ENCODE assay signal across 24 mouse cellular contexts in genomic region chr10:24165526-24166055, GRCm38 (mm10). TPM values are rescaled to one million over a fixed set of nuclear protein-coding genes. Genes with fewer than 3 reads are reported as not detected.
A peak's percentile ranks its signal among the peaks of the same experiment; 100 is the strongest.
DNase-seq lines count a peak whose midpoint lies in the region; ATAC-seq and TF ChIP-seq lines count a peak whose summit lies in the region.
"Had no signal": no experiment of that assay in that cellular context is flagged by ENCODE, and none has a peak within 500 bp of the region (broad histone marks: within the 10 kb centered on the region; RNA-seq: fewer than 3 reads in every experiment).

No protein-coding gene starts in this region.

- no peak overlapping the region for H3K27ac ChIP-seq in forebrain, embryonic 15.5 days (replicated peaks)
- H3K27ac ChIP-seq in forebrain, embryonic 11.5 days (ENCODE audit: low read depth, low read length) = no peak overlapping the region
- H3K27ac ChIP-seq in MEL (ENCODE audit: control insufficient read depth, low read depth, low read length) (no peak overlapping the region), macrophage (peak overlapping the region; percentile 77)
- H3K27ac ChIP-seq: layer of hippocampus, adult 2 months had no signal

- no peak for DNase-seq in forebrain, embryonic 11.5 days (ENCODE audit: low spot score)
- peak; percentile 56 for DNase-seq in MEL (ENCODE audit: low read depth, low spot score)
- peak; percentile 62 for DNase-seq in brain, embryonic 14.5 days (ENCODE audit: low read depth)
- DNase-seq in frontal cortex, adult 2 months (ENCODE audit: extremely low spot score in 1 of 2, low spot score in 1 of 2) = no peak
- no peak for DNase-seq in left cerebral cortex, postnatal 4 days
- DNase-seq: adrenal gland, postnatal 10 days; cerebellum, adult 11-12 months; gastrocnemius, postnatal 14 days; kidney, adult 2 months; kidney, postnatal 14 days; lung, embryonic 14.5 days; retina, postnatal 1 day had no signal

- TF ChIP-seq EP300 in MEL (IDR thresholded peaks at IDR 0.05; ENCODE audit: low read depth in 1 of 2, low read length in 2 of 2) = peak in 1 of 2 experiments; percentile 41; a peak in 2 of 4 replicates

- no peak for TF ChIP-seq POLR2A in MEL (IDR thresholded peaks at IDR 0.05; ENCODE audit: control insufficient read depth in 1 of 2, insufficient read depth in 1 of 2, low read depth in 1 of 2, low read length in 2 of 2, poor library complexity in 1 of 2)
- TF ChIP-seq POLR2A in brain, embryonic 14.5 days (IDR thresholded peaks at IDR 0.05; ENCODE audit: borderline replicate concordance, extremely low read depth, insufficient read depth, insufficient read length, poor library complexity, severe bottlenecking) = no peak

- H3K27me3 ChIP-seq in forebrain, embryonic 15.5 days = no peaks in the 10 kb centered on the region
- H3K27me3 ChIP-seq in forebrain, embryonic 11.5 days (ENCODE audit: control insufficient read depth, insufficient read depth, low read length) = no peaks in the 10 kb centered on the region
- H3K27me3 ChIP-seq in MEL (ENCODE audit: control insufficient read depth in 1 of 2, insufficient read depth in 2 of 2, low read length in 2 of 2) = no peaks in the 10 kb centered on the region
- H3K27me3 ChIP-seq: Patski had no signal

- H3K4me1 ChIP-seq in forebrain, embryonic 15.5 days = peaks cover 16% of the 10 kb centered on the region
- no peaks in the 10 kb centered on the region for H3K4me1 ChIP-seq in forebrain, embryonic 11.5 days (replicated peaks; ENCODE audit: control insufficient read depth, insufficient read depth, low read length)
- peaks cover 19 to 26% of the 10 kb centered on the region in 2 experiments for H3K4me1 ChIP-seq in MEL (ENCODE audit: control insufficient read depth in 1 of 2, insufficient read depth in 2 of 2, low read length in 2 of 2)

- no peaks in the 10 kb centered on the region for H3K79me2 ChIP-seq in MEL (ENCODE audit: control insufficient read depth, insufficient read depth, low read length, poor library complexity)
- H3K79me2 ChIP-seq in macrophage (ENCODE audit: inconsistent target) = peaks cover 100% of the 10 kb centered on the region

- no peak overlapping the region for H3K4me3 ChIP-seq in forebrain, embryonic 15.5 days
- no peak overlapping the region for H3K4me3 ChIP-seq in forebrain, embryonic 11.5 days (ENCODE audit: low read depth, low read length)
- no peak overlapping the region for H3K4me3 ChIP-seq in MEL (ENCODE audit: control insufficient read depth in 1 of 2, insufficient read depth in 1 of 2, low read depth in 2 of 2, low read length in 2 of 2)
- no peak overlapping the region for H3K4me3 ChIP-seq in macrophage (ENCODE audit: inconsistent target)
- H3K4me3 ChIP-seq: erythroblast, embryonic 14.5 days; layer of hippocampus, adult 2 months had no signal

- no peak overlapping the region for H3K9ac ChIP-seq in forebrain, embryonic 15.5 days (replicated peaks)
- no peak overlapping the region for H3K9ac ChIP-seq in forebrain, embryonic 11.5 days (ENCODE audit: low read length)
- H3K9ac ChIP-seq in MEL (ENCODE audit: control insufficient read depth, low read depth, low read length, poor library complexity, severe bottlenecking) = no peak overlapping the region
- H3K9ac ChIP-seq: lung, embryonic 14.5 days had no signal

- no peaks in the 10 kb centered on the region for H3K9me3 ChIP-seq in forebrain, embryonic 15.5 days
- no peaks in the 10 kb centered on the region for H3K9me3 ChIP-seq in forebrain, embryonic 11.5 days (ENCODE audit: control insufficient read depth, low read length)
- no peaks in the 10 kb centered on the region for H3K9me3 ChIP-seq in MEL (replicated peaks; ENCODE audit: insufficient read depth, low read length)

- intact Hi-C loops in left cerebral cortex, postnatal 4 days (cut with DNase I) = no loop called here

- no peak overlapping the region for H3K4me2 ChIP-seq in forebrain, embryonic 15.5 days (replicated peaks)
- H3K4me2 ChIP-seq in forebrain, embryonic 11.5 days (ENCODE audit: low read depth, low read length, severe bottlenecking) = no peak overlapping the region
- H3K4me2 ChIP-seq: lung, embryonic 14.5 days had no signal

- 31% methylated on average over 1 of the region's 1 CpGs for WGBS in forebrain, embryonic 15.5 days
- 80% methylated on average over 1 of the region's 1 CpGs for WGBS in forebrain, embryonic 11.5 days
- WGBS in macrophage (ENCODE audit: missing documents) = 56% methylated on average over 1 of the region's 1 CpGs

- no peak for TF ChIP-seq CTCF in MEL (IDR thresholded peaks at IDR 0.05 in 2 of 3, conservative IDR thresholded peaks at IDR 0.05 in 1 of 3; ENCODE audit: control insufficient read depth in 1 of 3, insufficient read depth in 1 of 3, low read depth in 2 of 3, low read length in 3 of 3, poor library complexity in 1 of 3, severe bottlenecking in 1 of 3)
- no peak for TF ChIP-seq CTCF in brain, embryonic 14.5 days (IDR thresholded peaks at IDR 0.05; ENCODE audit: borderline replicate concordance, extremely low read depth, insufficient read depth, insufficient read length)

- H3K36me3 ChIP-seq in forebrain, embryonic 15.5 days = no peaks in the 10 kb centered on the region
- H3K36me3 ChIP-seq in forebrain, embryonic 11.5 days (ENCODE audit: control insufficient read depth, insufficient read depth, low read length) = no peaks in the 10 kb centered on the region
- H3K36me3 ChIP-seq in MEL (ENCODE audit: control insufficient read depth in 1 of 2, insufficient read depth in 2 of 2, low read length in 2 of 2) (peaks cover 0 to 27% of the 10 kb centered on the region in 2 experiments; a peak in 3 of 4 replicates), macrophage (ENCODE audit: inconsistent target) (no peaks in the 10 kb centered on the region)

- ATAC-seq in forebrain, embryonic 15.5 days (replicated peaks) = peak; percentile 54; the same call in 1 of the 2 replicates
- no peak for ATAC-seq in forebrain, embryonic 11.5 days (replicated peaks; ENCODE audit: low FRiP score)
- ATAC-seq: midbrain, embryonic 16.5 days had no signal

- TF ChIP-seq RAD21 in MEL (IDR thresholded peaks at IDR 0.05; ENCODE audit: low read depth, low read length) = no peak

TF ChIP-seq in MEL, 35 proteins besides CTCF, POLR2A, EP300 and RAD21:
- TF ChIP-seq RCOR1 (IDR thresholded peaks at IDR 0.05; ENCODE audit: low read depth, low read length) (peak; percentile 86), ZMIZ1 (IDR thresholded peaks at IDR 0.05; ENCODE audit: low read depth, low read length) (no peak), ETS1 (IDR thresholded peaks at IDR 0.05; ENCODE audit: low read depth, low read length) (0 out of 2 replicates have a peak, but pooled peaks have one; percentile 19), MXI1 (IDR thresholded peaks at IDR 0.05; ENCODE audit: low read depth, low read length) (no peak), MEF2A (IDR thresholded peaks at IDR 0.05; ENCODE audit: extremely low read depth, insufficient replicate concordance, low read depth, low read length, poor library complexity, severe bottlenecking) (no peak)

RNA-seq across cellular contexts. Expression of gene Stx7, which starts 16.5 kb away (rescaled TPM):
- 252 and 275 TPM in 2 replicates for polyA plus RNA-seq in forebrain, embryonic 15.5 days (2015; fragmentation: Nextera tagmentation; extraction: Ambion mirVana)
- 78.5 and 87.3 TPM in 2 replicates for polyA plus RNA-seq in forebrain, embryonic 11.5 days (2014; fragmentation: Nextera tagmentation; extraction: Ambion mirVana)
- total RNA-seq in MEL (2012; rRNA removed) = 32.6 and 36.1 TPM in 2 replicates
- 10 to 100 TPM in 1 of 2 experiments, not detected in 1; 37.7 TPM for polyA plus RNA-seq in MEL (2012; ENCODE audit: insufficient read depth in 1 of 2, insufficient read length in 2 of 2, low read depth in 1 of 2, low replicate concordance in 2 of 2, missing spikeins in 1 of 2)
- polyA plus RNA-seq in brain, embryonic 14.5 days (2012; rRNA removed) = 207 and 232 TPM in 2 replicates
- 100 to 1,000 TPM in 24 of 26 experiments, 10 to 100 TPM in 2; 84.0 to 241 (median 161) TPM for total RNA-seq in macrophage (2018; cell fraction: chromatin; rRNA removed)
- 100 to 1,000 TPM; 128 to 247 (median 188) TPM for total RNA-seq in macrophage (2018; cell fraction: cytosol; rRNA removed)
- total RNA-seq in macrophage (2018; cell fraction: nucleus; rRNA removed) = 100 to 1,000 TPM in 23 of 26 experiments, 10 to 100 TPM in 3; 88.0 to 195 (median 136) TPM
- polyA plus RNA-seq in macrophage (2018) = 163 to 202 TPM (median 186 TPM) in 3 replicates
- 174 and 175 TPM in 2 replicates for polyA plus RNA-seq in frontal cortex, adult 2 months (2012; rRNA removed)
- total RNA-seq in left cerebral cortex, postnatal 4 days (2021) = 100 to 1,000 TPM; 258 to 263 TPM

RNA-seq across cellular contexts. Expression of gene Taar9, which starts 56.3 kb away (rescaled TPM):
- polyA plus RNA-seq in forebrain, embryonic 15.5 days (2015; fragmentation: Nextera tagmentation; extraction: Ambion mirVana) = not detected in 2 replicates
- not detected in 2 replicates for polyA plus RNA-seq in forebrain, embryonic 11.5 days (2014; fragmentation: Nextera tagmentation; extraction: Ambion mirVana)
- total RNA-seq in MEL (2012; rRNA removed) = not detected in 2 replicates
- polyA plus RNA-seq in MEL (2012; ENCODE audit: insufficient read depth in 1 of 2, insufficient read length in 2 of 2, low read depth in 1 of 2, low replicate concordance in 2 of 2, missing spikeins in 1 of 2) = not detected
- polyA plus RNA-seq in brain, embryonic 14.5 days (2012; rRNA removed) = not detected in 2 replicates
- not detected for total RNA-seq in macrophage (2018; cell fraction: chromatin; rRNA removed)
- total RNA-seq in macrophage (2018; cell fraction: cytosol; rRNA removed) = not detected
- total RNA-seq in macrophage (2018; cell fraction: nucleus; rRNA removed) = not detected
- polyA plus RNA-seq in macrophage (2018) = not detected in 3 replicates
- polyA plus RNA-seq in frontal cortex, adult 2 months (2012; rRNA removed) = not detected in 2 replicates
- total RNA-seq in left cerebral cortex, postnatal 4 days (2021) = not detected
- total RNA-seq: adrenal gland, postnatal 10 days; gastrocnemius, postnatal 14 days; layer of hippocampus, adult 2 months; left cerebral cortex, postnatal 25 days; liver, adult 2 months; neutrophil, adult 5-6 weeks had no signal
- polyA plus RNA-seq: C2C12; erythroblast, embryonic 14.5 days; heart, embryonic 16.5 days; hindbrain, embryonic 11.5 days; kidney, adult 2 months; liver, adult 2 months; lung, embryonic 14.5 days; midbrain, embryonic 16.5 days; Patski had no signal

RNA-seq across cellular contexts. Expression of gene Moxd1, which starts 57.7 kb away (rescaled TPM):
- polyA plus RNA-seq in forebrain, embryonic 15.5 days (2015; fragmentation: Nextera tagmentation; extraction: Ambion mirVana) = 2.4 and 2.8 TPM in 2 replicates
- polyA plus RNA-seq in forebrain, embryonic 11.5 days (2014; fragmentation: Nextera tagmentation; extraction: Ambion mirVana) = 2.6 and 2.9 TPM in 2 replicates
- total RNA-seq in MEL (2012; rRNA removed) = not detected in 2 replicates
- polyA plus RNA-seq in MEL (2012; ENCODE audit: insufficient read depth in 1 of 2, insufficient read length in 2 of 2, low read depth in 1 of 2, low replicate concordance in 2 of 2, missing spikeins in 1 of 2) (not detected), macrophage (2018) (not detected in 3 replicates)
- polyA plus RNA-seq in brain, embryonic 14.5 days (2012; rRNA removed) = 2.0 and 5.0 TPM in 2 replicates
- total RNA-seq in macrophage (2018; cell fraction: chromatin; rRNA removed) = not detected
- total RNA-seq in macrophage (2018; cell fraction: cytosol; rRNA removed) = not detected
- total RNA-seq in macrophage (2018; cell fraction: nucleus; rRNA removed) = not detected
- 6.6 and 6.9 TPM in 2 replicates for polyA plus RNA-seq in frontal cortex, adult 2 months (2012; rRNA removed)
- total RNA-seq in left cerebral cortex, postnatal 4 days (2021) = 1 to 10 TPM; 4.3 to 5.1 TPM
- total RNA-seq: liver, adult 2 months; neutrophil, adult 5-6 weeks had no signal
- polyA plus RNA-seq: C2C12; erythroblast, embryonic 14.5 days; liver, adult 2 months; Patski had no signal

Comparison
In these comparisons a context has a peak if more than half of its experiments do, and no peak if none do; other contexts are left out.
1. DNase-seq: peak in MEL (single experiment) and brain, embryonic 14.5 days (single experiment); none in forebrain, embryonic 11.5 days (single experiment), frontal cortex, adult 2 months (0 of 2) and left cerebral cortex, postnatal 4 days (single experiment).